Mouse (Mus musculus) forelimb bud, embryonic 11.5 days (tissue): ENCODE measurements around the gene Npw.
"Not testable (repeated sequence)": the region's sequence is repeated elsewhere in the genome, so short reads cannot be mapped to it uniquely, and the experiment has no call there.

Source experiments
- DNase-seq: peaks from one replicate; pipeline ENCODE4 v3.0.0-alpha.2; 2012; ENCODE audit warnings: low read depth, low spot score

Npw gene

DNA sequence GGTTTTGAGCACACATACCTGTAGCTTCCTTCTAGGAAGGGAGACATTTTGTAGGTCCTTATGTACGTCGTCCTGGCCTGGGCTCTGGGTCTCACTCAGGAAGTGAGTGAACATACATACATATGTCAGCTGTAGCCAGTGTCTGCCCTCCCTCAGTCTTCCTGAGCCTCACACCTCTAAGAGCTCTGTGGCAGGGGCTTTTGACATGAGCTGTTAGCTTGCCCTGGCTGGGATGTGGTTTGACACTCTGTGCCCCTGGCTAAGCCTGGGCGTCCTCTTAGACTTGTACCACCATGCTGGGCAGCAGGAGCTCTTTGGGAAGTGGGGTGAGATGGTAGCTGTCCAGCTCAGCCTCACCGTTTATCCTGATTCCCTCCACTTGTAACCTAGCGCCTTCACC lies 13.1 kb upstream of the Npw start:
- DNase-seq = no peak

DNA sequence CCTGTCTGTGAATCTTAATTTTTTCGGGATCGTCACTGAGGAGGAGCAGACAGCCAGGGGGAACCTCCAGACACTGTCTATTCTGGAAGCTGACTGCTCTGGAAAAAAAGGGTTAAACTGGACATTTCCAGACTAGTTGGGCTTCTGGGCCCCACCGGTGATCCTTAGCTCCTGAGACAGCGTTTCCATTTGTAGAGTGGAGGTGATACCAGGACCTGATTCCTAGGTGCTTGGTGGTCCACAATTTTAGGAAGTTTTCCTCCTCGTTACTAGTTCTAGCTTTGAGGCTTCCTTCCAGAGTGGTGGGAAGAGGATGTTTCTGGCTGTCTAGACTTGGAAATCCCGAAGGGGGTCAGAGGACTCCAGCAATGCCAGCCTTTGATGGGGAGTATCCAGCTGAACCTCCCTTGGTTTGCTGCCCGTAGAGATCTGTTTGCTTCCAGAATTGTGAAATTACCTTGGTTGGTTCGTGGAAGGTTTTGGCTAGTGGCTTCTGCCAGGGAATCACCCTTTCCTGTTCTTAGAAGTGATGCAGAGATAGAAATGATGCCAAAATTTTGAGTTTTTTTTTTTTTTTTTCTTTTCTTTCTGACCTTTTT lies 12.1 kb upstream of the Npw start:
- no peak for DNase-seq

GRCm38 (mm10) chr17:24669545-24670245 lies 11.4 kb upstream of the Npw start, which contains the start of gene Zfp598:
Gene Zfp598 (plus strand): TSS chr17:24669687.
- DNase-seq = peak; percentile 94

DNA sequence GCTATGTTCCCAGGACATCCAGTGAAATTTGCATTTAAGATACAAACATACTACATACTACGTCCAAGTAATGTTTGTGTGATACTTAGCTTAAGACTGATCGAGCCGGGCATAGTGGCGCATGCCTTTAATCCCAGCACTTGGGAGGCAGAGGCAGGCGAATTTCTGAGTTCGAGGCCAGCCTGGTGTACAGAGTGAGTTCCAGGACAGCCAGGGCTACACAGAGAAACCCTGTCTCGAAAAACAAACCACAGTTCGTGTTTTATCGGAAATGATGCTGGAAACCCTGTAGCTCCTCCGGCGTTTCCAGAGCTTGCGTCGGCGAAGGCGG lies 10.9 kb upstream of the Npw start:
- not testable (repeated sequence) for DNase-seq

DNA sequence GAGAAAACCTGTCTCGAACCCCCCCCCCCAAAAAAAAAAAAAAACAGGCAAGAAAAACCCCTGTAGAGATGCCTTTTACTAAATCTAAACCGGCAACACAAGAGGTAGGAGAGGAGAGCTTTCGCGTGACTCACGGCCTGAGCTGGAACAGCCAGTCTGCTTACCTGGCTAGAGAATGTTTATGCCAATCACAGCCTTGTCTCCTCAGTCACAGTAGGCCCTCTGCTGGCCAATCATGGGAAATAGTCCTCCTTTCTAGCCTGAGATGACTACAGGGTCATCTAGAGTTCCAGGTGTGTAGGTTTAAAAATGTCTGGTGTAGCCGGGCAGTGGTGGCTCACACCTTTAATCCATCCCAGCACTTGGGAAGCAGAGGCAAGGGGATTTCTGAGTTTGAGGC lies 9.2 kb upstream of the Npw start:
- peak; percentile 67 for DNase-seq

DNA sequence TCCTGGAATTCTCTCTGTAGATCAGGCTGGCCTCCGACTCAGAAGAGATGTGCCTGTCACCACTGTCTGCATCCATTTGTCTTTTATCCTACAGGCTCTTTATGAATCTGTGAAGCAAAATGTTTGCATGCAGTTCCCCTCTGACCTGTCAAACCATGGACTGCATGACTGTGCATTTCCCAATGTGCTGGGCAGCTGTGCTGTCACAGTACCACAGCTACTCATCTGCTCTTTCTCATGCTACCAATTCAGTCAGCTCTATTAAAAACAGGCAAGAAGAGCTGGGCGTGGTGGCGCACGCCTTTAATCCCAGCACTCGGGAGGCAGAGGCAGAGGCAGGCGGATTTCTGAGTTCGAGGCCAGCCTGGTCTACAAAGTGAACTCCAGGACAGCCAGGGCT lies 8.8 kb upstream of the Npw start:
- DNase-seq = not testable (repeated sequence)

- DNase-seq = no peak
Measured at GRCm38 (mm10) chr17:24654969-24655368, 3.3 kb downstream of the Npw start.

DNA sequence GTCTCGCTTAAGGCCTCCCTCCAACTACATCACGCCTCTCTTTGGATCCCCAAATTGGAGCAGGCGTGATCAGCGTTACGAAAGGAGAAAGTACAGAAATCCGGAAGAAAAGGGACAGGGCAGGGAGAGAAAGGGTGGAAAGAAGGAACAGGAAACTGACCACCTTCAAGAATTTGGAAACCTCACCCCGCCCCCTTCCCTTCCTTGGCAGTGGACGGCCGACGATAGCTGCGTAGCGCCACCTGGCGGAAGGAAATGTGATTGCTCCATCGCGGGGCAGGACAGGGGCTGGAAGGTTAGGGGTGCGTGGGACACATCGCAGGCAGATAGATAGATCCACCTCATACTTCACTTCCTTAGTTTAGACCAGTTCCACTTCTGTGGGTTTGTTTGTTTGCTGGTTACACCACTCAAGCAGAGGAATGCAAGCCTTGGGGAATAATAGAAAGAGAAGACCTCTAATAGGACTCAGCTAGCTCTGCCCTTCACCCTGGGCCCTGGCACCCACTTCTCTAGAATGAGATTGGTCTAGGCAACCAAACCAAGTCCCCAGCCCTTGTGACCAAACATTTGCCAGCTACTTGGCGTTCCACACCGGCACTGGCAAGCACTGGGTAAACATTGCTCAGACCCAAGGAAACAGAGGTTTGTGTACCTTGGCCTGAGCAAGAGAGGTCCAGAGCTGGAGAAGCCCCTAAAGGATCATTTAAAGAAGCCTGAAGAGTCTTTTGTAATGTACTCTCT lies 4.1 kb downstream of the Npw start:
- DNase-seq = peak; percentile 54

GRCm38 (mm10) chr17:24651835-24652234 lies 6.4 kb downstream of the Npw start:
- no peak for DNase-seq

GRCm38 (mm10) chr17:24650766-24651165 lies 7.5 kb downstream of the Npw start:
- no peak for DNase-seq

- peak; percentile 37 for DNase-seq
Measured at GRCm38 (mm10) chr17:24650070-24650616, 8.1 kb downstream of the Npw start, which contains the start of gene Slc9a3r2. Gene Slc9a3r2 (minus strand): TSS chr17:24650327.

GRCm38 (mm10) chr17:24649581-24650069 lies 8.6 kb downstream of the Npw start:
- DNase-seq = no peak

GRCm38 (mm10) chr17:24648731-24649377 lies 9.4 kb downstream of the Npw start:
- DNase-seq = no peak

- DNase-seq = no peak
Measured at GRCm38 (mm10) chr17:24647493-24647892, 10.8 kb downstream of the Npw start.

GRCm38 (mm10) chr17:24646381-24646780 lies 11.9 kb downstream of the Npw start:
- DNase-seq = no peak

DNA sequence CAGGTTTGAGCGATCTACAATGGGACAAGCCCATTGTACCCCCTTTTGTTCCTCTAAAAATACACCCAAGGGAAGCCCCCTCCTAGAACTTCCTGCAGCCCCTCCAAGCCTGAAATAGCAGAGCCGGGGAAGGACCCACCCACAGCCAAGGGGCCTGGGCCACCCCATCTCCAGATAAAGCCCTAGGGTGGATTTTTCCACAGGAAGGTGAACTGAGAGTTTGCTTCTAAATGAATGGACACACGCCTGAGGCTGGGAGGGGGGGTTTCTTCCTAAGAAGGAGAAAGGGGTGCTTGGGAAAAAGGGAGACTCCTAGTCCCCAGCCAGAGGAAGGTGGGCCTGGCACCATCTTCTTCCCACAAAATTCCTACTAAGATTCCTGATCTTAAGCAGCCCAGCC lies 12.3 kb downstream of the Npw start:
- no peak for DNase-seq

GRCm38 (mm10) chr17:24644875-24645721 lies 13.2 kb downstream of the Npw start:
- no peak for DNase-seq

GRCm38 (mm10) chr17:24644030-24644715 lies 14.1 kb downstream of the Npw start:
- DNase-seq = no peak

- no peak for DNase-seq
Measured at GRCm38 (mm10) chr17:24642791-24643343, 15.4 kb downstream of the Npw start.

- no peak for DNase-seq
Measured at GRCm38 (mm10) chr17:24641944-24642343, 16.3 kb downstream of the Npw start.
